Mouse (Mus musculus) forebrain, postnatal 0 days (tissue): ENCODE measurements around the gene Fmnl3. TPM values are rescaled to one million over a fixed set of nuclear protein-coding genes. Genes with fewer than 3 reads are reported as not detected.

Experiments used
- ATAC-seq: fragments of 200-750 bp; cut with Nextera tagmentation; 2 replicates; pipeline ENCODE4 v1.8.0; 2017; ENCODE audit warnings: mild to moderate bottlenecking, moderate library complexity
- DNase-seq: peaks from one replicate; pipeline ENCODE4 v3.0.0-alpha.2; 2015
- H3K27ac ChIP-seq: fragments of 300-500 bp; sonication (generic); 2 replicates; pipeline ENCODE4 v1.5.1; 2014; ENCODE audit warnings: low read depth, mild to moderate bottlenecking, antibody characterized with exemption, low read length, moderate library complexity, mixed read lengths
- H3K27me3 ChIP-seq: fragments of 300-500 bp; sonication (generic); 2 replicates; pipeline ENCODE4 v1.6.1; 2014; ENCODE audit warnings: mild to moderate bottlenecking, low read length, mixed read lengths; ENCODE audit not compliant: insufficient read depth
- H3K36me3 ChIP-seq: fragments of 300-500 bp; sonication (generic); 2 replicates; pipeline ENCODE4 v1.6.1; 2014; ENCODE audit warnings: mild to moderate bottlenecking, moderate library complexity; ENCODE audit not compliant: insufficient read depth
- H3K4me1 ChIP-seq: fragments of 300-500 bp; sonication (generic); 2 replicates; pipeline ENCODE4 v1.6.1; 2014; ENCODE audit warnings: antibody characterized with exemption; ENCODE audit not compliant: insufficient read depth
- H3K4me2 ChIP-seq: fragments of 300-500 bp; sonication (generic); 2 replicates; pipeline ENCODE4 v1.6.1; 2014; ENCODE audit warnings: low read depth, mild to moderate bottlenecking, moderate library complexity
- H3K4me3 ChIP-seq: fragments of 300-500 bp; sonication (generic); 2 replicates; pipeline ENCODE4 v1.5.1; 2014; ENCODE audit warnings: low read depth, low read length, mixed read lengths
- H3K9ac ChIP-seq: fragments of 300-500 bp; sonication (generic); 2 replicates; pipeline ENCODE4 v1.6.1; 2014; ENCODE audit warnings: mild to moderate bottlenecking
- H3K9me3 ChIP-seq: fragments of 300-500 bp; sonication (generic); 2 replicates; pipeline ENCODE4 v1.6.1; 2016; ENCODE audit warnings: low read length
- CTCF ChIP-seq: sonication (generic); IDR thresholded peaks from 2 replicates; pipeline ENCODE4 v1.5.1; 2016; ENCODE audit warnings: antibody characterized with exemption, control low read depth, low read depth
- WGBS: fragments of 180-500 bp; shearing (Covaris S2); extraction: QIAGEN DNeasy Blood & Tissue Kit; methylation state at CpG from one replicate; pipeline ENCODE4 v1.1.7; 2014; 5-methylcytosine and 5-hydroxymethylcytosine counted together
- polyA plus RNA-seq: library from polyadenylated mRNA; unstranded; fragments of >200 nt; fragmentation: Nextera tagmentation; extraction: Ambion mirVana; gene quantifications from 2 replicates; pipeline ENCODE4 v1.2.1, GENCODE M21; 2015
- total RNA-seq: library from RNA; depleted of rRNA; stranded (reverse); fragments of >200 nt; gene quantifications from 2 replicates; pipeline ENCODE4 v1.2.3, GENCODE M21; 2014

Gene Fmnl3
- total and polyA plus RNA-seq, 2 experiments from 2014 or later, result 8.6 to 14.2 TPM

- H3K4me1 ChIP-seq, result peaks cover 21% of the 10 kb centered on the region
- H3K9ac ChIP-seq, result no peak overlapping the region
- WGBS, result 80% methylated on average over 1 of the region's 1 CpGs
Measured at GRCm38 (mm10) chr15:99396462-99396861, 26.2 kb upstream of the Fmnl3 start.

GRCm38 (mm10) chr15:99393386-99394252, 23.3 kb upstream of the Fmnl3 start:
- Histone ChIP-seq H3K9me3 (no peaks in the 10 kb centered on the region), H3K36me3 (no peaks in the 10 kb centered on the region), H3K4me3 (peak overlapping the region; percentile 68), H3K4me1 (peaks cover 21% of the 10 kb centered on the region), H3K27me3 (no peaks in the 10 kb centered on the region), H3K4me2 (peak overlapping the region; percentile 85), H3K27ac (peak overlapping the region; percentile 93), H3K9ac (peak overlapping the region; percentile 82)
- no peak for DNase-seq
- WGBS, result 9% methylated on average over 24 of the region's 24 CpGs
- TF ChIP-seq CTCF, result no peak
- peak; percentile 6 for ATAC-seq

More at GRCm38 (mm10) chr15:99396462-99396861, 26.2 kb upstream of the Fmnl3 start:
- H3K9me3 ChIP-seq, result no peaks in the 10 kb centered on the region
- H3K4me2 ChIP-seq, result no peak overlapping the region
- ATAC-seq (no peak), DNase-seq (no peak)
- no peak overlapping the region for H3K27ac ChIP-seq
- no peaks in the 10 kb centered on the region for H3K36me3 ChIP-seq
- H3K4me3 ChIP-seq, result no peak overlapping the region
- no peak for TF ChIP-seq CTCF
- no peaks in the 10 kb centered on the region for H3K27me3 ChIP-seq

GRCm38 (mm10) chr15:99392486-99393385, 22.5 kb upstream of the Fmnl3 start, which contains the start of gene Tmbim6:
Gene Tmbim6 (plus strand): TSS chr15:99392882.
- Histone ChIP-seq H3K4me3 (peak within 1 kb of the TSS; percentile 68), H3K9me3 (no peaks in the 10 kb centered on the region), H3K27me3 (no peaks in the 10 kb centered on the region), H3K4me2 (peak within 1 kb of the TSS; percentile 85), H3K9ac (peak within 1 kb of the TSS; percentile 82), H3K4me1 (peaks cover 21% of the 10 kb centered on the region), H3K27ac (peak within 1 kb of the TSS; percentile 93), H3K36me3 (no peaks in the 10 kb centered on the region)
- peak; percentile 100 for ATAC-seq
- TF ChIP-seq CTCF, result no peak
- DNase-seq, result peak; percentile 99
- WGBS, result 1% methylated on average over 51 of the region's 51 CpGs

- Histone ChIP-seq H3K9ac (peak overlapping the region; percentile 82; the same call in 1 of the 2 replicates), H3K27ac (peak overlapping the region; percentile 70), H3K4me2 (peak overlapping the region; percentile 61), H3K27me3 (no peaks in the 10 kb centered on the region), H3K4me1 (peaks cover 21% of the 10 kb centered on the region), H3K4me3 (peak overlapping the region; percentile 68), H3K36me3 (no peaks in the 10 kb centered on the region), H3K9me3 (no peaks in the 10 kb centered on the region)
- TF ChIP-seq CTCF, result no peak
- ATAC-seq (no peak), DNase-seq (no peak)
- 77% methylated on average over 6 of the region's 6 CpGs for WGBS
Measured at GRCm38 (mm10) chr15:99391975-99392374, 21.7 kb upstream of the Fmnl3 start.

- 74% methylated on average over 7 of the region's 7 CpGs for WGBS
Measured at GRCm38 (mm10) chr15:99390472-99391401, 20.5 kb upstream of the Fmnl3 start.

GRCm38 (mm10) chr15:99387976-99388375, 17.7 kb upstream of the Fmnl3 start:
- no peak overlapping the region for H3K9ac ChIP-seq
- no peak overlapping the region for H3K4me3 ChIP-seq
- no peak overlapping the region for H3K4me2 ChIP-seq
- H3K27ac ChIP-seq, result no peak overlapping the region
- ATAC-seq (no peak), DNase-seq (no peak)
- no peaks in the 10 kb centered on the region for H3K9me3 ChIP-seq
- peaks cover 4% of the 10 kb centered on the region for H3K4me1 ChIP-seq
- H3K27me3 ChIP-seq, result no peaks in the 10 kb centered on the region
- 59% methylated on average over 4 of the region's 4 CpGs for WGBS
- no peaks in the 10 kb centered on the region for H3K36me3 ChIP-seq
- no peak for TF ChIP-seq CTCF

More at GRCm38 (mm10) chr15:99390472-99391401, 20.5 kb upstream of the Fmnl3 start:
- no peak for DNase-seq
- Histone ChIP-seq H3K4me1 (peaks cover 21% of the 10 kb centered on the region), H3K4me3 (no peak overlapping the region), H3K27me3 (no peaks in the 10 kb centered on the region), H3K9me3 (no peaks in the 10 kb centered on the region), H3K4me2 (no peak overlapping the region), H3K36me3 (no peaks in the 10 kb centered on the region), H3K9ac (no peak overlapping the region), H3K27ac (no peak overlapping the region)
- ATAC-seq, result no peak
- no peak for TF ChIP-seq CTCF
